Mouse (Mus musculus) forebrain, embryonic 11.5 days (tissue): ENCODE measurements around the gene Rundc3b. TPM values are rescaled to one million over a fixed set of nuclear protein-coding genes. Genes with fewer than 3 reads are reported as not detected.

Experiments
- ATAC-seq: fragments of 200-750 bp; cut with Nextera tagmentation; replicated peaks from 2 replicates; pipeline ENCODE4 v1.8.0; 2017; ENCODE audit warnings: moderate TSS enrichment; ENCODE audit not compliant: low FRiP score
- DNase-seq: peaks from one replicate; pipeline ENCODE4 v3.0.0-alpha.2; 2017; ENCODE audit warnings: low spot score
- H3K27ac ChIP-seq: fragments of 300-500 bp; sonication (generic); 2 replicates; pipeline ENCODE4 v1.5.1; 2014; ENCODE audit warnings: low read depth, low read length
- H3K27me3 ChIP-seq: fragments of 300-500 bp; sonication (generic); 2 replicates; pipeline ENCODE4 v1.6.1; 2014; ENCODE audit warnings: mild to moderate bottlenecking, low read length, mixed read lengths; ENCODE audit not compliant: control insufficient read depth, insufficient read depth
- H3K36me3 ChIP-seq: fragments of 300-500 bp; sonication (generic); 2 replicates; pipeline ENCODE4 v1.6.1; 2014; ENCODE audit warnings: mild to moderate bottlenecking, low read length, moderate library complexity, mixed read lengths; ENCODE audit not compliant: control insufficient read depth, insufficient read depth
- H3K4me1 ChIP-seq: fragments of 300-500 bp; sonication (generic); replicated peaks from 2 replicates; pipeline ENCODE4 v1.6.1; 2014; ENCODE audit warnings: low read length, mixed read lengths; ENCODE audit not compliant: control insufficient read depth, insufficient read depth
- H3K4me2 ChIP-seq: fragments of 300-500 bp; sonication (generic); 2 replicates; pipeline ENCODE4 v1.6.1; 2014; ENCODE audit warnings: low read depth, mild to moderate bottlenecking, low read length, moderate library complexity, mixed read lengths; ENCODE audit not compliant: severe bottlenecking
- H3K4me3 ChIP-seq: fragments of 300-500 bp; sonication (generic); 2 replicates; pipeline ENCODE4 v1.5.1; 2014; ENCODE audit warnings: low read depth, low read length
- H3K9ac ChIP-seq: fragments of 300-500 bp; sonication (generic); 2 replicates; pipeline ENCODE4 v1.6.1; 2014; ENCODE audit warnings: low read length
- H3K9me3 ChIP-seq: fragments of 300-500 bp; sonication (generic); 2 replicates; pipeline ENCODE4 v1.6.1; 2016; ENCODE audit warnings: low read length, mixed read lengths; ENCODE audit not compliant: control insufficient read depth
- WGBS: fragments of 180-500 bp; shearing (Covaris S2); extraction: QIAGEN DNeasy Blood & Tissue Kit; methylation state at CpG from one replicate; pipeline ENCODE4 v1.1.7; 2014; 5-methylcytosine and 5-hydroxymethylcytosine counted together
- polyA plus RNA-seq: library from polyadenylated mRNA; unstranded; fragments of >200 nt; fragmentation: Nextera tagmentation; extraction: Ambion mirVana; gene quantifications from 2 replicates; pipeline ENCODE4 v1.2.1, GENCODE M21; 2014

The Rundc3b gene
- polyA plus RNA-seq, 1 experiment from 2014 or later, result 11.1 TPM

DNA sequence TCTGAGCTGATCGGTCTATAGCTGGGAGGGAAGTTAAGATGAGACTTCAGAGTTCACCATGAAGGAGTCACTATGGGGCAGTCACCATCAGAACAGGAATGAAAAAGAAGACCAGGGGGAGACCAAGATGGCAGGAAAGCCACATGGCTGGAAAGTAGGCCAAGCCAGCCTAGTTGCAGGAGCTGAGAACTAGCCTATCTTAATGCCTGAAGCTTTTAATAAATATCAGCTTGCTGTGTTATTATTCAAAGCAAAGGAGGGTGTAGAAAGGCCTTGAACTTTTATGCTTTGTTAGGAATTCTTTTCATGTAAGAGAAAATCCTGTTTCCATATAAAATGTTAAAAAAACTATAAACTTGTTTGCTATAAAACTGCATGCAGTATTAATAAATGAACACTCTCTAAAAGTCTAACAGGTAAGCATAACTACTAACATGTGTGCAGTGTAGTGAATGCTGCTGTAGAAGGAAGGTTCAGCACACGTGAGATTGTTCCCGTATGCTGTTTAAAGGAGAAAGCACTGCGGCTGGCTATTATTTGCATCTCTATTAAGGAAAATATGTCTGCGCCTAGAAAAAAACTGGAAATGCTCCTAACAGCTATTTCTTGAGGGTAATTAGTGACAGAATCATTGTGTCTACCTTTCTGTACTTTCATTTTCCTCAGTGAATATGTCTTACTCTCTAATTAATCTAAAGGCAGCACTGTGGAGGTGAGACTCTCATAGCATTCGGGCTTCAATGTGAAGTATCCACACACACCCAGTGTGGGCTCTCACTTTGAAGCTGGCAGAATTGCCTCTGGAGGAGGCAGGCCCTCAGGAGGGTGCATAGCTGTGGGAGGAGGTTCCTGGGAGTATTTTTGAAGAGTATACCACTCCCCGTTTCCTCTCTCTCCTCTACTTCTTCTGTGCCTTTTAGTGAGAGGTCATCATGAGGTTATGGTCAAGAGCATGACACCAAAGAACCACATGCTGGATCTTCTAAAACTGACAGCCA is 81.3 kb downstream of the Rundc3b start:
- Histone ChIP-seq H3K9me3 (no peaks in the 10 kb centered on the region), H3K4me1 (no peaks in the 10 kb centered on the region), H3K27me3 (no peaks in the 10 kb centered on the region), H3K9ac (no peak overlapping the region), H3K27ac (no peak overlapping the region), H3K36me3 (no peaks in the 10 kb centered on the region), H3K4me3 (no peak overlapping the region), H3K4me2 (no peak overlapping the region)
- ATAC-seq, result no peak
- DNase-seq, result no peak
- WGBS, result 78% methylated on average over 7 of the region's 7 CpGs

DNA sequence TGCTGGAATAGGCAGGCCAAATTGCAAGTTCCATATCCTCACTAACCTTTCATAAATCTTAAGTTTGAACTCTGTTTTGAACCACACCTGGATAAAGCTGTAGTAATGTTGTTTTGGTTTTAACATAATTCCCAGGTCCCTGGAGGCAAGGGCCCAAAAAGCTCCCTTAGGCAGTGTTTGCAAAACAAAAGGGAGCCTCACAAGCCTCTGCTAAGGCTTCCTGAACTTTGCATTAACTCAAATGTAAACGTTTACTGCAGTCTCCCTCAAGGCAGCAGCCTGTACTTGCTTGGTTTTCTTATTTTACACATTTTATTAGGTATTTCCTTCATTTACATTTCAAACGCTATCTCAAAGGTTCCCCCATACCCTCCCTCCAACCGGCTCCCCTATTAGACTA is 103.7 kb downstream of the Rundc3b start:
- no peaks in the 10 kb centered on the region for H3K4me1 ChIP-seq
- ATAC-seq, result no peak
- no peak overlapping the region for H3K4me2 ChIP-seq
- H3K9me3 ChIP-seq, result no peaks in the 10 kb centered on the region
- H3K4me3 ChIP-seq, result no peak overlapping the region
- H3K27me3 ChIP-seq, result no peaks in the 10 kb centered on the region
- DNase-seq, result no peak
- H3K36me3 ChIP-seq, result no peaks in the 10 kb centered on the region
- no peak overlapping the region for H3K9ac ChIP-seq
- H3K27ac ChIP-seq, result no peak overlapping the region
- 58% methylated on average over 3 of the region's 3 CpGs for WGBS

DNA sequence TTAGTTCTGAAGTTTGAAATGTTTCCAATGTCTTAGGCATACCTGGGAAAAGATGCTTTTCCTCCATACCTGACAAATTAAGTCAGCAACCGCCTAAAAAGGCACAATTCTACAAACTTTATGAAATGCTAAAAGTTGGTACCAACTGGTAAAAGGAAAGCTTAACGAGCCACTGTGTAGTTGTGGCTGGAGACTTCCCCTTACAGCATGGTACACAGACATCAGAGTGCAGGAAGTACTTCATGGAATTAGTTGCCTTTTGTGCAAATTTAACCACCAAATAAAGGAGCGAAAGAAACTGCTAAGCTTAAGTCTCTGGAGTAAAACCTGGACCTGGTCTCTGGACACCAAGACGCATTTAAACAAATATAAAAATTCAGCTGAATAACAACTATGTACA is 131.0 kb downstream of the Rundc3b start:
- ATAC-seq (no peak), DNase-seq (no peak)
- Histone ChIP-seq H3K27me3 (no peaks in the 10 kb centered on the region), H3K4me2 (no peak overlapping the region), H3K9me3 (no peaks in the 10 kb centered on the region), H3K36me3 (no peaks in the 10 kb centered on the region), H3K4me1 (peaks cover 8% of the 10 kb centered on the region; the same call in 1 of the 2 replicates), H3K4me3 (no peak overlapping the region), H3K27ac (no peak overlapping the region), H3K9ac (no peak overlapping the region)
- WGBS, result 52% methylated on average over 4 of the region's 4 CpGs

DNA sequence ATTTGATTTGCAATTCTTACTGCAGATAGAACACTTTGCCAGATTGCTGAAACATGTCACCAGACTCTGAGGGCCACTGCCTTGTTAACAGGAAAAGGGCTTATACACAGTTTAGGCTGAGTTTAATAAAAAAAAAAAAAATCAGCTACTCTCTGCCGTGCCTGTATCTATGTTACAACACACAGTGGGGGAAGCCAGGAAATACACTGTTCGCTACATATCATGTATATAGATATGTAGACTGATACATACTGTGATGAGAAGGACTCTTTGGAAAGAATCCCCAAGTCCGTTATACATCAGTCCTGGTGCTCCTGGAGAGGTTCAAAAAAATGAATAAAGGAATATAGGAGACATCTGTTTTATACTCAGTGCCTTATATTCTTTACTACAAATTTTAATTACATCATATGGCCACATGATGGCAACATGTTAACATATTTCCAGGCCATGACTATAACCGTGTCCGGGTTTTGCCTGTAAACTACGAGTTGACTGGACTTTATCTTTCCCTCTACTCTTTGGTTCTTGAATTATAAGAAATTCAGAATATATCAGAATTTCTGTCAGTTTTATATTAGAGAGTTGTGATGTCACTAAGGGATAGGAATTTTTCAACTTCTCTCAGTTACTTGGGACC is 133.2 kb downstream of the Rundc3b start:
- WGBS, result 38% methylated on average over 6 of the region's 6 CpGs
- DNase-seq (no peak), ATAC-seq (peak; percentile 69)
- Histone ChIP-seq H3K27ac (no peak overlapping the region), H3K27me3 (no peaks in the 10 kb centered on the region), H3K4me1 (peaks cover 8% of the 10 kb centered on the region; the same call in 1 of the 2 replicates), H3K9me3 (no peaks in the 10 kb centered on the region), H3K4me3 (no peak overlapping the region), H3K9ac (no peak overlapping the region), H3K4me2 (no peak overlapping the region), H3K36me3 (no peaks in the 10 kb centered on the region)

DNA sequence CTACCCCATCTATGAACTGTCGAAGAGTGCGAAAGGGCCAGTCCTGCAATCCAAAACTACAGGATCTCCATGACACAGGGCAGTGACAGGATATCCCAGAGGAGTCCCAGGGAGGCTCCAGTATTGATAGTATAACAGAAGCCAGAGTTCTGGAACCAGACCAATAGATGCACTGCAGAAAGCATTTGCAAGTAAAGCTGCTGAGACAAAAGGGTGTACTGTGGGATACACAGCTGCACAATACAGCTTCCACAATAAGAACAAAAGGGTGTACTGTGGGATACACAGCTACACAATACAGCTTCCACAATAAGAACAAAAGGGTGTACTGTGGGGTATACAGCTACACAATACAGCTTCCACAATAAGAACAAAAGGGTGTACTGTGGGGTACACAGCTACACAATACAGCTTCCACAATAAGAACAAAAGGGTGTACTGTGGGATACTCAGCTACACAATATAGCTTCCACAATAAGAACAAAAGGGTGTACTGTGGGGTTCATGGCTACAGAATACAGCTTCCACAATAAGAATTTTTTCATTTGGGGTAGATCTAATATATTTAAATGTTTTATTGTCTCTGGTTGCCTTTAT is 134.0 kb downstream of the Rundc3b start:
- peak overlapping the region; percentile 66 for H3K27ac ChIP-seq
- H3K4me1 ChIP-seq, result peaks cover 8% of the 10 kb centered on the region; the same call in 1 of the 2 replicates
- H3K4me2 ChIP-seq, result no peak overlapping the region
- no peak for DNase-seq
- no peaks in the 10 kb centered on the region for H3K36me3 ChIP-seq
- no peaks in the 10 kb centered on the region for H3K9me3 ChIP-seq
- 30% methylated on average over 2 of the region's 2 CpGs for WGBS
- peak; percentile 71 for ATAC-seq
- no peak overlapping the region for H3K9ac ChIP-seq
- H3K27me3 ChIP-seq, result no peaks in the 10 kb centered on the region
- no peak overlapping the region for H3K4me3 ChIP-seq

DNA sequence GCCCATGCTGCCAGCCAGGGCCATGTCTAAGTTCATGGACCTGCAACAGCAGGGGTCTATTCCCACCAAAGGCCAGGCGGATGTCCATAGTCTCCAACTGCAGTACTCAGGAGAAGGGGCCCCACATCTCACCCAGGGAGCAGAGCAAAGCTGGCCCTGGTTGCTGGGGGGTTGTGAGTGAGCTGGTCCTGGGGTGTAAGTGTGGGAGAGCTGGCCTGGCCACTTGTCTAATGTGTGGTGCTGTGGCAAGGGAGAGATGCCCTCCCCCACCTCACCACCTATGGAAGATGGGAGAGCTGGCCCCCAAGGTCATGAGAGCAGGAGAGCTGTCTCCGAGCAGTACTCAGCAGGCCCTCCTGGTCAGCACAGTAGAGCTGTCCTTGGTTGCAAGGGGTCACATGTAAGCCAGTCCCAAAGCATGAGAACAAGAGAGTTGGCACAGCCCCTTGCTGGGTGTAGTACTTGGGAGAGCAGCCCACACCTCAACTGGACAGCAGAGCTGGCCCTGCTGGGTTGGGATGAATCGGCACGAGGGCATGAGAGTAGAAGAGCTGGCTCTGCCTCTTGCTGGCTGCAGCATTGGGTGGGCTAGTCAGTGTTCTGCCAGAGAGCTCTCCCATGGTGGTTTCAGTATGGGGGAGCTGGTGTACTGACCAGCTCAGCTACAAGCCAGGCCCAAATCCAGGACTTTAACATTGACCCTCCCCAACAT is 134.6 kb downstream of the Rundc3b start:
- Histone ChIP-seq H3K4me3 (no peak overlapping the region), H3K9ac (no peak overlapping the region), H3K27me3 (no peaks in the 10 kb centered on the region), H3K4me1 (peaks cover 8% of the 10 kb centered on the region; the same call in 1 of the 2 replicates), H3K36me3 (no peaks in the 10 kb centered on the region), H3K4me2 (no peak overlapping the region), H3K9me3 (no peaks in the 10 kb centered on the region), H3K27ac (peak overlapping the region; percentile 66)
- DNase-seq (peak; percentile 56), ATAC-seq (peak; percentile 69)
- 43% methylated on average over 4 of the region's 4 CpGs for WGBS

DNA sequence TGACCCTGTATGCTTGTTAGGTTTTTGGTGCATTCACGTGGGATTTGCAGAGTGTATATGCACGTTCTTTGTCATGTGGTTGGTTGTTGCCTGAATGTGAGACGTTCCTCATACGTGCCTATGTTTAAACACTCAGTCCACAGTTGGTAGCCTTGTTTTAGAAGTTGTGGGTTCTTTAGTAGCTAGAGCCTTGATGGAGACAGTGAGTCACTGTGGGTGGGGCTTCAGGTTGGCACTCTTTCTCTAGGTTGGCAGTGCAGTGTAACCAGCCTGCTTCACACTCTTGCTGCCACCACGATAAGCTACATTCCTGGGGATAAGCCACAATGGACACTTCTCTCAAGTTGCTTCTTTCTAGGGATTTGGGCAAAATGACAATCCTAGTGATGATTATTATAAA is 166.2 kb downstream of the Rundc3b start:
- ATAC-seq (no peak), DNase-seq (no peak)
- 91% methylated on average over 5 of the region's 5 CpGs for WGBS
- H3K27ac ChIP-seq, result no peak overlapping the region
- no peak overlapping the region for H3K9ac ChIP-seq
- no peak overlapping the region for H3K4me2 ChIP-seq
- H3K9me3 ChIP-seq, result no peaks in the 10 kb centered on the region
- no peak overlapping the region for H3K4me3 ChIP-seq
- no peaks in the 10 kb centered on the region for H3K4me1 ChIP-seq
- no peaks in the 10 kb centered on the region for H3K27me3 ChIP-seq
- no peaks in the 10 kb centered on the region for H3K36me3 ChIP-seq

DNA sequence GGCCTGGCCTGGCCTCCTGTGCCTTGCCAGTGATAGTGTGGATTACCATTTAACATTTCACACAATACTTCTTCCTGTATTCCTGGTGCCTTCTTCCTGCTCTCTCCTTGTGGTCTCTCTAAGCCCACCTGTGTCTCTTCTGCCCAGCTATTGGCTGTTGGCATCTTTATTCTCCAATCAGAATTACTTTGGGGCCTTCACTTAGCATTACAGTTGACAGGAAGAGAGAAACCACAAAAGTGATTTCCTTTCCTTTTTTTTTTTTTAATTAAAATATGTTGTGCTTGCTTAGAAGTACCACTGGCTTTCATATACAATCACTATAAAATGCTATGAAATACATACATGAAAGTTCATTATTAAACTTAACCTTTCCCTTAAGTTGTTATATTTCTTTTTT is 167.2 kb downstream of the Rundc3b start:
- H3K27me3 ChIP-seq, result no peaks in the 10 kb centered on the region
- ATAC-seq (no peak), DNase-seq (no peak)
- no peak overlapping the region for H3K27ac ChIP-seq
- no peak overlapping the region for H3K9ac ChIP-seq
- no peak overlapping the region for H3K4me3 ChIP-seq
- no peaks in the 10 kb centered on the region for H3K9me3 ChIP-seq
- no peak overlapping the region for H3K4me2 ChIP-seq
- no peaks in the 10 kb centered on the region for H3K4me1 ChIP-seq
- H3K36me3 ChIP-seq, result no peaks in the 10 kb centered on the region
